In the genomic region with DNA sequence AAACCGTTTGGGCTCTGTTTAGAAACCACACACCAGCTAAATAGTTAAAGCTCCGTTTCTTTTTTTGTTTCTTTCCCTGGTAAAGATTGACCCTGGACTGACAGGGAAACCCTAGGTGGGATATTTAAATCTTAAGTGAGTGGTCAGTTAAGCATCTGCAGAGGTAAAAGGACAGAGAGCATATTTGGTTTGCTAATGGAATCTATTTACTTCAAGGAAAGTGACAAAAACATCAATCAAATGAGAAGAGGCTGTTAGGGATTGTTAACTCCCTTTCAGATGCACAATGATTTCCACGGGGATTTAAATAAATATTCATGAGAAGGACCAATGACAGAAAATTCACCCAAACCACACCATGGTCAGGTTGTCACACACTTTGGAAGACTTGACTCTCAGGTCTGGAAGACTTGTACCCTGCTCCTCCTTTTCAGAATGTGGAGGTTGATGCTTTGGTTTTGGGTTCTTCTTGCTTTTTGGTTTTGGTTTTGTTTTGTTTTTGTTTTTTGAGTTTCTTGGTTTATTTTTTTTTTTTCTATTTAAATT, we compare ENCODE assay signal across 22 mouse cellular contexts.
DNase-seq lines count a peak whose midpoint lies in the region; ATAC-seq and TF ChIP-seq lines count a peak whose summit lies in the region.
"Had no signal": no experiment of that assay in that cellular context is flagged by ENCODE, and none has a peak within 500 bp of the region (broad histone marks: within the 10 kb centered on the region; RNA-seq: fewer than 3 reads in every experiment).

No protein-coding gene starts in this region.

- no peak for TF ChIP-seq POLR2A in brain, embryonic 14.5 days (IDR thresholded peaks at IDR 0.05; ENCODE audit: borderline replicate concordance, extremely low read depth, insufficient read depth, insufficient read length, poor library complexity, severe bottlenecking)

- H3K4me2 ChIP-seq in hindbrain, embryonic 11.5 days (replicated peaks; ENCODE audit: low read depth, low read length): no peak overlapping the region
- H3K4me2 ChIP-seq in hindbrain, embryonic 16.5 days (ENCODE audit: low read length): no peak overlapping the region
- no peak overlapping the region for H3K4me2 ChIP-seq in midbrain, embryonic 14.5 days (ENCODE audit: low read length)
- H3K4me2 ChIP-seq: embryonic facial prominence, embryonic 13.5 days; forebrain, embryonic 12.5 days; intestine, embryonic 15.5 days had no signal

- H3K36me3 ChIP-seq in hindbrain, embryonic 11.5 days (ENCODE audit: control insufficient read depth, insufficient read depth, low read length): no peaks in the 10 kb centered on the region
- H3K36me3 ChIP-seq in hindbrain, embryonic 16.5 days (ENCODE audit: control insufficient read depth, insufficient read depth, low read length): no peaks in the 10 kb centered on the region
- H3K36me3 ChIP-seq in midbrain, embryonic 14.5 days (ENCODE audit: control insufficient read depth, insufficient read depth, low read length): no peaks in the 10 kb centered on the region
- no peaks in the 10 kb centered on the region for H3K36me3 ChIP-seq in midbrain, embryonic 10.5 days
- H3K36me3 ChIP-seq: embryonic facial prominence, embryonic 13.5 days; forebrain, embryonic 12.5 days; G1E; heart, embryonic 10.5 days; intestine, embryonic 15.5 days had no signal

- TF ChIP-seq CTCF in brain, embryonic 14.5 days (IDR thresholded peaks at IDR 0.05; ENCODE audit: borderline replicate concordance, extremely low read depth, insufficient read depth, insufficient read length): no peak

- H3K4me1 ChIP-seq in hindbrain, embryonic 11.5 days (replicated peaks; ENCODE audit: control insufficient read depth, insufficient read depth, low read length): no peaks in the 10 kb centered on the region
- no peaks in the 10 kb centered on the region for H3K4me1 ChIP-seq in hindbrain, embryonic 16.5 days (ENCODE audit: control insufficient read depth, insufficient read depth, low read depth, low read length)
- peaks cover 12% of the 10 kb centered on the region; the same call in 1 of the 2 replicates for H3K4me1 ChIP-seq in midbrain, embryonic 14.5 days (ENCODE audit: control insufficient read depth, insufficient read depth, low read length)
- peaks cover 17% of the 10 kb centered on the region for H3K4me1 ChIP-seq in midbrain, embryonic 10.5 days
- H3K4me1 ChIP-seq: embryonic facial prominence, embryonic 13.5 days; heart, embryonic 10.5 days; intestine, embryonic 15.5 days had no signal

- peak; percentile 15 for DNase-seq in hindbrain, embryonic 11.5 days (ENCODE audit: low spot score)
- peak; percentile 31 for DNase-seq in midbrain, embryonic 14.5 days
- no peak for DNase-seq in midbrain, embryonic 10.5 days (ENCODE audit: low spot score)
- DNase-seq in R1 (ENCODE audit: low read depth, low spot score): peak; percentile 25
- peak; percentile 30 for DNase-seq in brain, embryonic 14.5 days (ENCODE audit: low read depth)
- no peak for DNase-seq in yolk sac, embryonic 10.5 days (ENCODE audit: low spot score)
- DNase-seq: adrenal gland, postnatal 14 days; cerebellum, adult 18-20 months; cerebellum, adult 9-11 months; cerebellum, postnatal 36 days; gastrocnemius, postnatal 10 days; heart, adult 18-20 months; heart, postnatal 10 days; heart, postnatal 4 days had no signal

- no peaks in the 10 kb centered on the region for H3K27me3 ChIP-seq in hindbrain, embryonic 11.5 days (ENCODE audit: control insufficient read depth, insufficient read depth, low read length)
- no peaks in the 10 kb centered on the region for H3K27me3 ChIP-seq in hindbrain, embryonic 16.5 days (replicated peaks; ENCODE audit: control insufficient read depth, insufficient read depth, low read length)
- H3K27me3 ChIP-seq in midbrain, embryonic 14.5 days (ENCODE audit: control insufficient read depth, insufficient read depth, low read length): no peaks in the 10 kb centered on the region
- H3K27me3 ChIP-seq in midbrain, embryonic 10.5 days (ENCODE audit: low read depth, poor library complexity, severe bottlenecking): no peaks in the 10 kb centered on the region
- H3K27me3 ChIP-seq: embryonic facial prominence, embryonic 13.5 days; forebrain, embryonic 12.5 days; intestine, embryonic 15.5 days had no signal

- WGBS in hindbrain, embryonic 11.5 days: 9% methylated on average over 3 of the region's 3 CpGs
- WGBS in hindbrain, embryonic 16.5 days: 3% methylated on average over 3 of the region's 3 CpGs
- WGBS in midbrain, embryonic 14.5 days: 1% methylated on average over 3 of the region's 3 CpGs
- 8% methylated on average over 3 of the region's 3 CpGs for WGBS in midbrain, embryonic 10.5 days

- no peaks in the 10 kb centered on the region for H3K9me3 ChIP-seq in hindbrain, embryonic 11.5 days (ENCODE audit: control insufficient read depth, low read length)
- no peaks in the 10 kb centered on the region for H3K9me3 ChIP-seq in hindbrain, embryonic 16.5 days (ENCODE audit: control insufficient read depth, low read length)
- H3K9me3 ChIP-seq in midbrain, embryonic 14.5 days (ENCODE audit: control insufficient read depth, low read length): no peaks in the 10 kb centered on the region
- H3K9me3 ChIP-seq in midbrain, embryonic 10.5 days (replicated peaks): no peaks in the 10 kb centered on the region
- H3K9me3 ChIP-seq: embryonic facial prominence, embryonic 13.5 days; forebrain, embryonic 12.5 days; G1E; heart, embryonic 10.5 days; intestine, embryonic 15.5 days had no signal

- H3K27ac ChIP-seq in hindbrain, embryonic 11.5 days (ENCODE audit: low read depth, low read length): no peak overlapping the region
- H3K27ac ChIP-seq in hindbrain, embryonic 16.5 days (ENCODE audit: low read depth, low read length): no peak overlapping the region
- no peak overlapping the region for H3K27ac ChIP-seq in midbrain, embryonic 14.5 days (replicated peaks; ENCODE audit: low read depth, low read length)
- H3K27ac ChIP-seq in midbrain, embryonic 10.5 days (replicated peaks): no peak overlapping the region; the same call in 1 of the 2 replicates
- H3K27ac ChIP-seq: embryonic facial prominence, embryonic 13.5 days; forebrain, embryonic 12.5 days; heart, embryonic 10.5 days; intestine, embryonic 15.5 days had no signal

- H3K4me3 ChIP-seq in hindbrain, embryonic 11.5 days (ENCODE audit: low read depth, low read length): no peak overlapping the region
- H3K4me3 ChIP-seq in hindbrain, embryonic 16.5 days (ENCODE audit: low read length): no peak overlapping the region
- no peak overlapping the region for H3K4me3 ChIP-seq in midbrain, embryonic 14.5 days (replicated peaks; ENCODE audit: low read depth, low read length)
- no peak overlapping the region for H3K4me3 ChIP-seq in midbrain, embryonic 10.5 days
- H3K4me3 ChIP-seq: embryonic facial prominence, embryonic 13.5 days; forebrain, embryonic 12.5 days; heart, embryonic 10.5 days; intestine, embryonic 15.5 days had no signal

- peak; percentile 47 for ATAC-seq in hindbrain, embryonic 11.5 days (ENCODE audit: low FRiP score)
- no peak for ATAC-seq in hindbrain, embryonic 16.5 days
- no peak; the same call in 1 of the 2 replicates for ATAC-seq in midbrain, embryonic 14.5 days (ENCODE audit: low FRiP score, low TSS enrichment)
- ATAC-seq: activated CD4-positive, CD25-positive, alpha-beta regulatory T cell, adult 4 months; forebrain, embryonic 16.5 days; intestine, embryonic 15.5 days had no signal

- H3K9ac ChIP-seq in hindbrain, embryonic 11.5 days (ENCODE audit: low read depth, low read length): no peak overlapping the region
- no peak overlapping the region for H3K9ac ChIP-seq in hindbrain, embryonic 16.5 days (ENCODE audit: low read depth, low read length)
- H3K9ac ChIP-seq in midbrain, embryonic 14.5 days (replicated peaks; ENCODE audit: low read length): no peak overlapping the region
- H3K9ac ChIP-seq: embryonic facial prominence, embryonic 13.5 days; forebrain, embryonic 12.5 days; intestine, embryonic 15.5 days had no signal

Comparison
In these comparisons a context has a peak if more than half of its experiments do, and no peak if none do; other contexts are left out.
1. DNase-seq: peak in hindbrain, embryonic 11.5 days (single experiment), midbrain, embryonic 14.5 days (single experiment), R1 (single experiment) and brain, embryonic 14.5 days (single experiment); none in midbrain, embryonic 10.5 days (single experiment) and yolk sac, embryonic 10.5 days (single experiment).